Mouse (Mus musculus) midbrain, embryonic 16.5 days (tissue): ENCODE measurements around the gene Dcaf17. TPM values are rescaled to one million over a fixed set of nuclear protein-coding genes. Genes with fewer than 3 reads are reported as not detected.

Experiments used
- ATAC-seq: fragments of 200-750 bp; cut with Nextera tagmentation; 2 replicates; pipeline ENCODE4 v1.8.0; 2017; ENCODE audit warnings: moderate TSS enrichment
- H3K27ac ChIP-seq: fragments of 300-500 bp; sonication (generic); 2 replicates; pipeline ENCODE4 v1.5.1; 2014; ENCODE audit warnings: mild to moderate bottlenecking, low read length, mixed read lengths
- H3K27me3 ChIP-seq: fragments of 300-500 bp; sonication (generic); 2 replicates; pipeline ENCODE4 v1.6.1; 2014; ENCODE audit warnings: low read depth, low read length, mixed read lengths; ENCODE audit not compliant: control insufficient read depth, insufficient read depth
- H3K36me3 ChIP-seq: fragments of 300-500 bp; sonication (generic); 2 replicates; pipeline ENCODE4 v1.6.1; 2014; ENCODE audit warnings: mild to moderate bottlenecking, low read length, moderate library complexity, mixed read lengths; ENCODE audit not compliant: control insufficient read depth, insufficient read depth
- H3K4me1 ChIP-seq: fragments of 300-500 bp; sonication (generic); 2 replicates; pipeline ENCODE4 v1.6.1; 2014; ENCODE audit warnings: mild to moderate bottlenecking, low read length, mixed read lengths; ENCODE audit not compliant: control insufficient read depth, insufficient read depth
- H3K4me2 ChIP-seq: fragments of 300-500 bp; sonication (generic); 2 replicates; pipeline ENCODE4 v1.6.1; 2014; ENCODE audit warnings: mild to moderate bottlenecking, low read length, mixed read lengths
- H3K4me3 ChIP-seq: fragments of 300-500 bp; sonication (generic); 2 replicates; pipeline ENCODE4 v1.5.1; 2014; ENCODE audit warnings: low read depth, mild to moderate bottlenecking, low read length, moderate library complexity, mixed read lengths
- H3K9ac ChIP-seq: fragments of 300-500 bp; sonication (generic); 2 replicates; pipeline ENCODE4 v1.6.1; 2014; ENCODE audit warnings: low read depth, low read length, mixed read lengths
- H3K9me3 ChIP-seq: fragments of 300-500 bp; sonication (generic); replicated peaks from 2 replicates; pipeline ENCODE4 v1.6.1; 2014; ENCODE audit warnings: mild to moderate bottlenecking, low read length, mixed read lengths; ENCODE audit not compliant: control insufficient read depth, poor library complexity, severe bottlenecking
- WGBS: fragments of 180-500 bp; shearing (Covaris S2); extraction: QIAGEN DNeasy Blood & Tissue Kit; methylation state at CpG from one replicate; pipeline ENCODE4 v1.1.7; 2014; 5-methylcytosine and 5-hydroxymethylcytosine counted together
- polyA plus RNA-seq: library from polyadenylated mRNA; unstranded; fragments of >200 nt; fragmentation: Nextera tagmentation; extraction: Ambion mirVana; gene quantifications from 2 replicates; pipeline ENCODE4 v1.2.1, GENCODE M21; 2015

The Dcaf17 gene
- polyA plus RNA-seq, 1 experiment from 2014 or later: 31.2 TPM

- Histone ChIP-seq H3K27me3 (no peaks in the 10 kb centered on the region), H3K27ac (no peak overlapping the region), H3K4me1 (no peaks in the 10 kb centered on the region; the same call in none of the 2 replicates), H3K4me2 (no peak overlapping the region), H3K9me3 (no peaks in the 10 kb centered on the region), H3K9ac (no peak overlapping the region), H3K4me3 (no peak overlapping the region), H3K36me3 (no peaks in the 10 kb centered on the region; the same call in 1 of the 2 replicates)
- no peak for ATAC-seq
- WGBS: 58% methylated on average over 12 of the region's 12 CpGs
These were observed 29.4 kb upstream of the Dcaf17 start for GRCm38 (mm10) chr2:71025576-71026315.

DNA sequence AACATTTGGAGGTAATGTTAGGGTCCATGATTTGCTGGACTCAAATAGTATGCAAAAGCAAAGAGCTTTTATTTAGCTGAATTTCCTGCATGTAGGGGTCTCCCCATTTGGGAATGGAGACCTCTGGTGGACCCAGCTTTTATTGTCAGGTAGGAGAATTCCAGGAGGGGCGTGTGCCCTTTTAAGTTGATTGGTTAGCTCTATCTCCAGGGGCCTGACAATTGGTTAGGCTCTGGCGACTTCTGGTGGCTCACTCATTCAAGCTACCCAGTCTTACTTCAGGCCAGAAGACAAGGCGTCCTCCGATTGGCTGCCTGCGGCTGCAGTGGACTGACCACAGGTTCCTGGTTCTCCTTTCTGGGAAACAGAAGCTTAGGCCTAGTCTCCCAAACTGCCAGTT lies 28.3 kb upstream of the Dcaf17 start:
- H3K4me2 ChIP-seq: no peak overlapping the region
- H3K27me3 ChIP-seq: no peaks in the 10 kb centered on the region
- H3K4me1 ChIP-seq: no peaks in the 10 kb centered on the region; the same call in 1 of the 2 replicates
- H3K9me3 ChIP-seq: no peaks in the 10 kb centered on the region
- ATAC-seq: peak; percentile 48; the same call in 1 of the 2 replicates
- H3K27ac ChIP-seq: no peak overlapping the region
- no peak overlapping the region for H3K4me3 ChIP-seq
- H3K9ac ChIP-seq: no peak overlapping the region
- H3K36me3 ChIP-seq: no peaks in the 10 kb centered on the region; the same call in 1 of the 2 replicates
- 42% methylated on average over 5 of the region's 5 CpGs for WGBS

DNA sequence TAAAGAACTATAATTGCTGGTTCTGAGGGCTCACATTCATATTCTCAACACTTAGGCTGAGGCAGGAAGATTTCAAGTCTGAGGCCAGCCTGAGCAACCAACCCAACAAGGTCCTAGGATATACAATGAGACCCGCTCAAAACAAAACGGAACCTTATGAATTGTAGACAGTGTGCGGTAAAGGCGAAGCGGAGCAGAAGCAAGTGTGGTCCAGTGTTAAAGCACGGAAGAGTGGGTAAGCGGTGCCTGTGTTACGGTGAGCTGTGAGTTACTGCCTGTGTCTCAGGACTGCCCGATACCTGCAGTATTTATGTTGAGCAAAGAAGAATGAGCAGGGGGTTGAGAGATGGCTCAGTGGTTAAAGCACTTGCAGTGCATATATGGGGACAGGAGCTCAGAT lies 27.5 kb upstream of the Dcaf17 start:
- H3K27ac ChIP-seq: no peak overlapping the region
- H3K4me1 ChIP-seq: no peaks in the 10 kb centered on the region
- no peak for ATAC-seq
- H3K4me2 ChIP-seq: no peak overlapping the region
- WGBS: 99% methylated on average over 9 of the region's 9 CpGs
- no peaks in the 10 kb centered on the region for H3K9me3 ChIP-seq
- no peaks in the 10 kb centered on the region for H3K27me3 ChIP-seq
- H3K9ac ChIP-seq: no peak overlapping the region
- H3K36me3 ChIP-seq: no peaks in the 10 kb centered on the region; the same call in 1 of the 2 replicates
- H3K4me3 ChIP-seq: no peak overlapping the region

GRCm38 (mm10) chr2:71030663-71031062 lies 24.5 kb upstream of the Dcaf17 start:
- Histone ChIP-seq H3K9ac (no peak overlapping the region), H3K4me1 (0 out of 2 replicates have a peak, but pooled peaks cover 3% of the 10 kb centered on the region), H3K27me3 (no peaks in the 10 kb centered on the region), H3K4me3 (no peak overlapping the region), H3K27ac (no peak overlapping the region), H3K4me2 (no peak overlapping the region), H3K36me3 (no peaks in the 10 kb centered on the region; the same call in 1 of the 2 replicates), H3K9me3 (no peaks in the 10 kb centered on the region)
- 88% methylated on average over 2 of the region's 2 CpGs for WGBS
- no peak for ATAC-seq

GRCm38 (mm10) chr2:71031973-71032794 lies 22.9 kb upstream of the Dcaf17 start:
- H3K27ac ChIP-seq: no peak overlapping the region
- H3K4me2 ChIP-seq: peak overlapping the region; percentile 19; the same call in 1 of the 2 replicates
- no peak overlapping the region for H3K9ac ChIP-seq

DNA sequence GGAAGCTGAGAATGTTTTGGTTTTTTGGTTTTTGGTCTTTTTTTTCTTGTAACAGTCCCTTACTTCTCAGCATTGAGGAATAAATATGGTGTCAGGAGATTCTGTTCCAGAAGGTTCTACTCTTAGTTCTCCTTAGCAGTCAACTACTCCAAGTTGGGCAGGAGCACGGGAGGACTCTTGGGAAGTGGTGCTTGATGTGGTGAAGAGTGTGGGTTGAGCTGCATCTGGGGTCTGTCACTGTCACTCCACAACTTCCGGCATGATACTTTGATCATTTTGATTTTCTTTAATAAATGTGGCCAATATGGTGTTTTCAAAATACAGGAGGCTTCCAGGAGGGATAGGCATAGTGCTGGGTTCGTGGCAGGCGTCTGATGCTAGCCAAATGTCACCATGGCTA lies 22.1 kb upstream of the Dcaf17 start:
- H3K4me3 ChIP-seq: no peak overlapping the region
- no peak overlapping the region for H3K27ac ChIP-seq
- H3K4me2 ChIP-seq: no peak overlapping the region
- 0 out of 2 replicates have a peak, but pooled peaks cover 3% of the 10 kb centered on the region for H3K4me1 ChIP-seq
- WGBS: 88% methylated on average over 4 of the region's 4 CpGs
- H3K27me3 ChIP-seq: no peaks in the 10 kb centered on the region
- no peak overlapping the region for H3K9ac ChIP-seq
- ATAC-seq: no peak
- H3K9me3 ChIP-seq: no peaks in the 10 kb centered on the region
- H3K36me3 ChIP-seq: no peaks in the 10 kb centered on the region

More at GRCm38 (mm10) chr2:71031973-71032794, 22.9 kb upstream of the Dcaf17 start:
- 0 out of 2 replicates have a peak, but pooled peaks cover 3% of the 10 kb centered on the region for H3K4me1 ChIP-seq
- H3K27me3 ChIP-seq: no peaks in the 10 kb centered on the region
- WGBS: 51% methylated on average over 18 of the region's 18 CpGs
- H3K4me3 ChIP-seq: no peak overlapping the region
- H3K9me3 ChIP-seq: no peaks in the 10 kb centered on the region
- H3K36me3 ChIP-seq: no peaks in the 10 kb centered on the region; the same call in 1 of the 2 replicates
- peak; percentile 63; the same call in 1 of the 2 replicates for ATAC-seq

- Histone ChIP-seq H3K9ac (no peak overlapping the region), H3K27ac (no peak overlapping the region), H3K4me2 (no peak overlapping the region), H3K36me3 (no peaks in the 10 kb centered on the region), H3K27me3 (no peaks in the 10 kb centered on the region), H3K9me3 (no peaks in the 10 kb centered on the region), H3K4me1 (0 out of 2 replicates have a peak, but pooled peaks cover 3% of the 10 kb centered on the region), H3K4me3 (no peak overlapping the region)
- 21% methylated on average over 8 of the region's 8 CpGs for WGBS
- peak; percentile 57; the same call in 1 of the 2 replicates for ATAC-seq
These were observed 21.1 kb upstream of the Dcaf17 start for GRCm38 (mm10) chr2:71033987-71034386.

- H3K9ac ChIP-seq: no peak overlapping the region
- 0 out of 2 replicates have a peak, but pooled peaks cover 3% of the 10 kb centered on the region for H3K4me1 ChIP-seq
- no peaks in the 10 kb centered on the region for H3K36me3 ChIP-seq
- ATAC-seq: no peak
- H3K4me2 ChIP-seq: no peak overlapping the region
- H3K4me3 ChIP-seq: no peak overlapping the region
- WGBS: 84% methylated on average over 6 of the region's 6 CpGs
- no peaks in the 10 kb centered on the region for H3K27me3 ChIP-seq
- no peaks in the 10 kb centered on the region for H3K9me3 ChIP-seq
- no peak overlapping the region for H3K27ac ChIP-seq
These were observed 17.7 kb upstream of the Dcaf17 start for GRCm38 (mm10) chr2:71037447-71037846.
